Mouse (Mus musculus) c-Kit-positive CD71-positive TER-119-positive erythroid progenitor cells, embryonic 14.5 days (primary cell): ENCODE measurements around the gene Aif1.

Experiments
- DNase-seq: peaks from one replicate; pipeline ENCODE4 v3.0.0-alpha.2; 2013; ENCODE audit warnings: low spot score

Aif1 gene

DNA sequence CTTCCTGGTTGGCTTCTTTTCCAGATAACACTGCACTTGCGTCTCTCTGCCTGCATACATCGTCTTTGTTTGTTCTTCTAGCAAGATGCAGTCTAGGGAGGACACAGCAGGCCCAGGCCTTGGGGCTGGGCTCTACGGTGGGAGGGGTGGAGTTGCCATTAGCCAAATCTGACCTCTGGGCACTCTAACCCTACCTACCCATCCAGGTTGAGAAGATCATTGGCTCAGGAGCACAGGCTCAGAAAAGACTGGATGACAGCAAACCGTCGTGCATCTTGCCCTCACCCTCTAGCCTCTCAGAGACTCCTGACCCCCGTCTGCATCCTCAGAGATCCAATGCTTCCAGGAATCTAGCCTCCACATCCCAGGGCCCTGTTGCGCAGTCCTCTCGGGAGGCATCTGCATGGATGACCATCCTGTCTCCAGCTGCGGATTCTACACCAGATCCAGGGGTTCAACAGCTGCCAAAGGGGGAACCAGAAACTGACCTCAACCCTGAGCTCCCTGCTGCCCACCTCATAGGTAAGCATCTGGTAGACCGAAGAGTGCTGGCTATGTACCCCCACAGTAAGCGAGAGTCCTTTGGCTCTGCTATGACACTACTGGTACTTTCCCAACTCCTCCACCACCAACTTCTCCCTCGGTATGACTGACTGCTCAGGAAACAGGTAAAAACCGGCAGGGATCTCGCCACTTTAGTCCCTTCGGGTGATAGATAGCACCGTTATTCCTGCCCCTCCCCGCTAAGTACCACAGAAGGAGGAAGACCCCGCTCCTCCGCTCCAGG, 19.2 kb upstream of the Aif1 start:
- no peak for DNase-seq

DNA sequence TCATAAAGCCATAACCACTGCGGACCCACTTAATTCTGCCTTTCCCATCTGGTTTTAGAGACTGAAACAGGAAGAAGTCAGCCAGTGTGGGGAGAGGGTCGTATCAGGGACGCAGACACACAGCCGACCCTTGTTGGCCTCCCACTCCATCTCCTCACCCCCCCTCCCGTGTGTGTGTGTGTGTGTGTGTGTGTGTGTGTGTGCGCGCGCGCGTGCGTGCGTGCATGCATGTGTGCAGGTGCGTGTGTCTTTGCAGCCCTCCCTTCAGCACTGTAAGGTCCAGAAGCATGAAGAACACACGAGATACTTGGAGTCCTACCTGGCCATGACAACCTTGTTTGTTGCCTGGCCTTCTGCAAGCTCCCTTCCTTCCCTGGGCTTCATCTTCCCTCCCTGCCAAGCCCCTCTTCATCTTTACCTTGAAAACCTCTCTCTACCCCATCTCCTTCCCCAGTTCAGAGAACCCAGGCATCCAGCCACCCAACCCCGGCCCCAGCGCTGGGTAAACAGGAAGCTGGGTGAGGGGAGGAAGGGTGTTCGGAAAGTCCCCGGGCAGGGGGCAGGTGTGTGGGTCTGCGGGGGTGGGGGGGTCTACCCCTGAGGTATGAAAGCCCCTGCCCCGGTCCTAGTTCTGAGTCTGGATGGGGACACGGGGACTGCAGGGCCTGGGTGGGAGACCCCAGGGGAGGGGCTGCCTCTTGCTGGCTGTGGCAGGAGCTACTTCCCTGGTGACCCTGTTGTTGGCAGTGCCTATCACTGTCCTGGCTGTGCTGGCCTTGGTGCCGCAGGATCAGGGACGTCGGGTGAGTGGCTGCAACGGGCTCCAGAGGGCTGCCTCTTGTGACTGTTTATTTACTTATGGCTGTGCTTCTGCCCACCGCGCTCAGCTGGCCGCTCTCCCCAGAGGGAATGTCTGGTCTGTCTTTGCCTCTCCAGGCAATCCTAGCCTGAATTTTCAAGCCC, 18.3 kb upstream of the Aif1 start, which contains the start of gene Ltb:
Ltb (plus strand) TSS at position 559 of the 963 bp plus-strand sequence.
- DNase-seq: no peak

DNA sequence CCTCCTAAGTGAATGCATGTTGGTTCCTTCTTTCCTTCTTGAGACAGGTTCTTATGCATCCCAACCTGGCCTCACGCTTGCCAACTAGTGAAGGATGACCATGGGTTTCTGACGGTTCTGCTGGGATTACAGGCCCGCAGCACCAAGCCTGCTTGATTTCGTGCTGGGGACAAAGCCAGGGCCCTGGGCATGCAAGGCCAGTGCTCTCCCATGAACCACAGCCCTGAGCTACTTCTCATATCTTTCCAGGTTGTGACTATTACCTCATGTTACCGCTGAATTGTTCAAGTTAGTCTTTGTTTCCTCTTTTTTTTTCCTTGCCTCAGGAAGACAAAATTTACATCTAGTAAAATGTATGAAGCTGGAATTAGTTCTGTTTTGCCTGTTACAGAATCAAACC, 17.1 kb upstream of the Aif1 start:
- no peak for DNase-seq

DNA sequence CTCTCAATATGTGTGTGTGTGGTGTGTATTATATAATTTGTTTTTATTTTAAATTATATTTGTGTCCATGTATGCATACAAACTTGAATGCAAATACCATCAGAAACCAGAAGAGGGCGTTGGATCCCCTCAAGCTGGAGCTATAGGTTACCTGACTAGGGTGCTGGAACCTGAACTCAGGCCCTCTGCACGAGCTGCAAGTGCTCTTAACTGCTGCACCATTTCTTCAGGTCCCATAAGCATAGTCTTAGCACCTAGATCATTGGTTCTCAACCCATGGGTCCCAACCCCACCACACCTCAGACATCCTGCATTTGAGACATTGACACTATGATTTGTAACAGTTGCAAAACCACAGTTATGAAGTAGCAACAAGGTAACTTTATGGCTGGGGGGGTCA, 15.9 kb upstream of the Aif1 start:
- no peak for DNase-seq

DNA sequence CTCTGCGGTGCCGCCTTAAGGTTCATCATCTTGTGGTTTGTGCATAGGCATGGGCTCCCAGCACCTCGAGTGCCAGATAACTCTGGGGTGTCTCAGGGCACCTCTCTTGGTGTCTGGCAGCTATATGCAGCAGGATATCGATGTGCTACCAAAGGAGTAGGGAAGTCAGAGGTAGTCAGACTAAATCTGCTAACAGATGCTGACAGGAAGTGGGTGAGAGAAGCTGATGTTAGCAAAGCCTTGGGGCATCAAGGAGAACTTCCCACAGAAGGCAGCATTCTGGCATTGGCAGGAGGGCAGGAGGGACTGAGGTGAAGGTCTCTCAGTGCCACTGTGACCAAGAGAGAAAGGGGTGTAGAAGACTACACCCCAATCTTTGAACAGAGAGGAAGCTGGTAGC, 14.2 kb upstream of the Aif1 start:
- no peak for DNase-seq

DNA sequence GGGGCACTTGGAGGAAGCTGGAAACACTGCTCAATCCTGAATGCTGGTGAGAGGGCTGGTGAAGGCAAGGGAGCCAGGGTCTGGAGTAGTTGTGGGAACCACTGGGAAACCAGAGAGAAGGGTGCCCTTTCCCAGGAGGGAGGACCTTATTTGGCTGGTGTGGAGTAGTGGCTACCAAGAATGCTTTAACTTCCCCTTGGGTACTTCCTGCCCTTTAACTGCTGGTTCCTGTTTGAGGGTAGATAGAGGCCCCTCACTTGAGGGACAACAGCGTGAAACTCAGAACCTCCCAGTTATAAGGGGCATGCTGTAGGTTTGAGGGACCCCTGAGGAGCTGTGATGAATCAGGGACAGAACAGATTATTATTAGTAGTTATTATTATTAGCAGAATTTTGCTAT, 13.3 kb upstream of the Aif1 start:
- no peak for DNase-seq

DNA sequence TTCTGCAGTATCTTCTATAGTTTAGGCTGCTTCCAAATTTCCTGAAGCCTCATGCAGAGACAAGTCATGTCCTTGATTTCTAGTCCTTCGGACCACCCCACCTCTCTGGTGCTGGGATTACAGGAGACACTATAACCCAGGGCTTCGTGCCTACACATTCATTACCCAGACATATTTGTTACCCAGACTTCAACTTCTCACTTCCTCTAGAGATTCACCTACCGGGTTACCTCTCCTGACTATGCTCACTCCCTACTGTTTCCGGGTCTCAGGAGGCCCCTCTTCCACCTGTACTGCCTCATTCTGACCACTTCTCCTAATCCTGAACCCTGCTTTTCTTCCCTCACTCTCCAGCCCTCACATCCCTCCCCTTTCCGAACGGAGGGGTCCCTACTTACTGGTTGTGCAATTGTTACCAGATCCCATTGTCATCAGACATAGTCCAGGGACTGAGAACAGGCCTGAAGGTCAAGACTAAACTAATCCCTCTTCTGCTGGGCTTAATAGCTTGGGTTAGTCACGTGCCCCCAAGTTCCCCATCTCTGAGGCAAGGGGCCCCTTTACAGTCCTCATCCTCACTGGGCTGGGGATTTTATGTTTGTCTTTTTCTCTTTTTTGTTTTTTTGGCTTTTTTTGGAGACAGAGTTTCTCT, 12.2 kb upstream of the Aif1 start, which contains the start of gene Lst1:
Lst1 (minus strand) TSS at position 481 of the 652 bp plus-strand sequence.
- DNase-seq: no peak

DNA sequence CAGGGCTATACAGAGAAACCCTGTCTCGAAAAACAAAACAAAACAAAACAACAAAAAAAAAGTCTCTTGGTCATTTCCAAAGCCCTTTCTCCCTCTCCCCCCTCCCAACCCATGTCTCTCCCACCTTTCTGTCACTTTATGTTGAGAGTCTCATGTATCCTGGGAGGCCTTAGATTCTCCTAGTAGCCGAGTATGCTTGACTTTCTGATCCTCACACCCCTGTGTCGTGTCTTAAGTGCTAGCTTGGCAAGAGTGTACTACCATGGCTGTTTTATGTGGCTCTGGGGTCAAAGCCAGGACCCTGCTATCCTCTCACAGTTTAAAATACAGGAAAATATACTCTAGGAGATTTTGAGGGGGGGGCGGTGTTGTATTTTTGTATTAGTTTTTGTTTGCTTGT, 11.5 kb upstream of the Aif1 start:
- no peak for DNase-seq

DNA sequence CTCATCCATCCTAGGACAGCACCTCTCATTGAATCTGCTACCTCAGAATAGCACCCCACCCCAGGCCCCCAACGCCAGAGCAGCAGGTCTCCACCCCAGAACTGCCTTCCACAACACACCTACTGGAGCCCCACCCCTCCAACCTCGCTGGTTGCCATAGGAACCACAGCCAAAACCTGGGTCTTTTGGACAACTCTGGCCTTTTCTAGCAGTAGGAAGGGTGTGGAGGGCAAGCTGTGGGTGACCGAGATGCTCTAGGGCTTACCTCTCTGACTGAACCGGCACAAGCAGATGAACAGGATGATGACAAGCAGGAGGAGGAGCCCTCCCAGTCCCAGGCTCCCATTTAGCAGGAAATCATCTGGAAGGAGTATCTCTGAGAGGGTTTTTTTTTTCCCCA, 10.8 kb upstream of the Aif1 start:
- DNase-seq: no peak

DNA sequence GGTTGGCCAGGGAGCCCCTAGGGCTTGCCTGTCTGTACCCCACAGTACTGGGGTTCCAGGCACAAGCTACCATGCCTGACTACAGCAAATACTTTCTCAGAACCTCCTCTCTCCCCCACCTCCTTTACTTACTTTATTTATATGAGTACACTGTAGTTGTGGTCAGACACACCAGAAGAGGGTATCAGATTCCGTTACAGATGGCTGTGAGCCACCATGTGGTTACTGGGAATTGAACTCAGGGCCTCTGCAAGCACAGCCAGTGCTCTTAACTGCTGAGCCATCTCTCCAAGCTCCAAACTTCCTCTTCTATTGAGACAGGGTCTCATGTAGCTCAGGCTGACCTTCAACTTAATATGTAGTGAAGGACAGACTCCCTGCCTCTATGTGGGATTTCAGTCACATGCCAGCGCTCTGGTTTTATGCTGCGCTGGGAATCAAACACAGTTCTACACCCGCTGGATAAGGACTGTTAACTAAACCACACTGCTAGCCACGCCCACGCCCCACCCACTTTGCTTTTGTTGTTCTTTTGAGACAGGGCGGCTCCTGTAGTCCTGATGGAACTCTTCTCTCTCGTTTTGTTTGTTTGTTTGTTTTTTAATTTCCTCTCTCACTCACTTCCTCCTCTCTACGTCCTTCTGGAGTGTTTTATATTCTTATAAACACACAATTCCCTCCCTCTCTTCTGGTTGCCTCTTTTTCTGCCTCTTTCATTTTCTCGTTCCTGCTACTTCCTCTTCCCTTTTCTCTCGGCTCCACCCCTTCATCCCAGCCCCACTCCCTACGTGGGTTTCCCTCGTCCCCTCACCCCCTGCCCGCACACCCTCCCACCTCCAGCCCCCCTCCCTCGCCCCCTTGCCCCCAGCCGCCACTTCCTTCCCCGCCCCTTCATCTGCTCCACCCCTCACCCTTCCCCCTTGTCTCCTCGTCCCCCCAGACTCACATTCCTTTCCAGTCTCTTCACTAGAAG, 10.1 kb upstream of the Aif1 start:
- peak; percentile 66 for DNase-seq

DNA sequence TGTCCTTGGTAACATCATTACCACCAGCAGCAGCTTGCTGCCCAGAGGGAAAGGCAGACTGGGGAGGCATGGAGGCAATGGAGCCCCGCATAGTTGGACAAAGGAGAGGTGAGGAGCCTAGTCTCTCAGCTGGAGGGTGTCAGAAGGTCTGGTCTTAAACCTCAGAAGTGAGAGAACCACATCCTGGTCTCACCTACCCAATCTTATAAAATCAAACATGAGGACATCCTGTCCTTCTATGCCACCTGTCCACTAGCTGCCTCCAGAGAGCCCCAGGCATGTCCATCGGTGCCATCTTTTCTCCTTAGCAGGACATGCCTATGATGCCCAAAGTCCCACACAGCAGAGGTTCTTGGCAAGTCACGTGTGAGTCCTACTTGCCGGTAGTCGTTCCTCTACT, 4.2 kb upstream of the Aif1 start:
- DNase-seq: no peak

DNA sequence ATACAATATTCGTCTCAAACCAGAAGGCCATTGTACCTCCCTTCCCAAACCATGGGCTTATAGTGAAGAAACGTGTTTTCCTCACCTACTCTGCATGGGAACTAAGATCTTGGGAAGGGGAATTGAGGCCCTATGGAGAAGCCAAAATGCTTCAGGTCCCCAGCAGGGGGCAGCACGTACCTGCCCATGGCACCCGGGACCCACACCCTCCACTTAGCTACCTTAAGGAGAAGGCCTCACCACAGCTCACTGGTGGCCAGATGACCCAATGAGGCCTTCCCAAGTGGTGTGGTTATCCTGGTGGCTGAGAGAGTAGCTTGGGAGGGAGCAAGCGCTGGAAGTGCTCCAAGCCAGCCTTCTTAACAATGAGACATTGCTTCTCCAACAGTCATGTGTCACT, 2.7 kb upstream of the Aif1 start:
- DNase-seq: peak; percentile 56

DNA sequence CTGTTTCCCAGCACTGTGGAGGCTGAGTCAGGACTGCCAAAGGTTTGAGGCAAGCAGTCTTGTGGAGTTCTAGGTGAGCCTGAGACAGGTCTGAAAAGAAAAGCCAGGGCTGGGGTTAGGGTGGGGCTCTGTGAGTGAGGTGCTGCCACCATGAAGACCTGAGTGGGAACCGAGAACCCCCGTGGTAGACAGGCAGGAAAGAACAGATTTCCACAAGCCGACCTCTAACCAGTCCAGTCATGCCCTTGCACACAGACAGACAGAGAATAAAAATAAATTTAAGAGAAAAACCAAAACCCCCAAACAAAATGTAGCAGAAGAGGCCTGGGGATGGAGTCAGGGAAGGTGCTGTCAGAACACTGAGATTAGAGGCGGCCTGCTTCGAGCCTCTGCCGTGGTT, 486 bp downstream of the Aif1 start:
- DNase-seq: no peak

DNA sequence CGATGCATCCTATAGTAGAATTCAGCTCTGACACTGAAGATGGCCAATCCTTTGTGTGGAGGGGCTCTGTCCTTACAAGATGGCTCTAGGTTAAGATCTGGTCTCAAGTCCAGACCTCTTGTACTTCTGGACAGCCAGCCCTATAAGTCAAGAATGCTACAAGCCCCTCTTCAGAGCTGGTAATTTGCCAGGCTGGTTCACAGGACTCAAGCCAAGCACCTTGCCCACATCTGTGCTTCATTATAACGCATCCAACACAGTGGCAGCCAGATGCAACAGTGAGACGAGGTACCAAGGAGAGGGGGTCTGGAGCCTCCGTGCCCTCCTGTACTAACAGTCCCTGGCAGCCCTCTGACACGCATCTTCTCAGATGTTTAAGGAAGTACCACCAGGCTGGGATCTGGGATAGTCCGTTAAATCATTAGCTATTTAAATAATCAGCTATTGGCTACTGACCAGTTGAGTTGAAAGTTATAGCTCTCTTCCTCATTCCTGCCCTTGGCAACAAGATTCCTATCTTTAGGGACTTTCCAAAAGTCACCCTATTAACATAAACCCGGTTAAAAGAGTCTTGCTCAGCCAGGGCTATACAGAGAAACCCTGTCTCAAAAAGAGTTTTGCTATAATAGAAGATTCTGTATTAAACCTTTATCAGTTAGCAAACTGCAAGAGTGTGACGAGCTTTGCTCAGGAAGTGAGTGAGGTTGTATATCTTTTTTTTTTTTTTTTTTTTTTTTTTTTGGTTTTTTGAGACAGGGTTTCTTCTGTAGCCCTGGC, 1.5 kb downstream of the Aif1 start:
- DNase-seq: no peak

DNA sequence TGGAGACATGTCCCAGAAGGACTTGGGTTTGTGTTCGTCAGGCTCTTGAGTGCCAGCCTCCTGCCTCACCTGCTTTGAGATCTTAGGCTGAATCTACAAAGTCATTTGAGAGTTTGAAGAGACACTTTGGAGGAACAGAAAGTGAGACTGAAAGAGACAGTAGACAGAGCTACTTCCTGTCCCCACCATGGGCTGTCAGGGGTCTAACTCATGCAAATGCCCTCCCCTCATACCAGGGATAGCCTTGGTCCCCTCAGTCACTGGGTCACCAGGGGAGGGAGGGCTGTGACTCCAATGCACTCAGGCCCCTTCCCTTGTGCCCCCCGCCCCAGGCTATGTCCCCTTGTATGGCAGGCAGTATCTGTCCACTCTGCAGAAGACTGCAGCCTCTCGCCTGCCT, 2.5 kb downstream of the Aif1 start:
- no peak for DNase-seq

DNA sequence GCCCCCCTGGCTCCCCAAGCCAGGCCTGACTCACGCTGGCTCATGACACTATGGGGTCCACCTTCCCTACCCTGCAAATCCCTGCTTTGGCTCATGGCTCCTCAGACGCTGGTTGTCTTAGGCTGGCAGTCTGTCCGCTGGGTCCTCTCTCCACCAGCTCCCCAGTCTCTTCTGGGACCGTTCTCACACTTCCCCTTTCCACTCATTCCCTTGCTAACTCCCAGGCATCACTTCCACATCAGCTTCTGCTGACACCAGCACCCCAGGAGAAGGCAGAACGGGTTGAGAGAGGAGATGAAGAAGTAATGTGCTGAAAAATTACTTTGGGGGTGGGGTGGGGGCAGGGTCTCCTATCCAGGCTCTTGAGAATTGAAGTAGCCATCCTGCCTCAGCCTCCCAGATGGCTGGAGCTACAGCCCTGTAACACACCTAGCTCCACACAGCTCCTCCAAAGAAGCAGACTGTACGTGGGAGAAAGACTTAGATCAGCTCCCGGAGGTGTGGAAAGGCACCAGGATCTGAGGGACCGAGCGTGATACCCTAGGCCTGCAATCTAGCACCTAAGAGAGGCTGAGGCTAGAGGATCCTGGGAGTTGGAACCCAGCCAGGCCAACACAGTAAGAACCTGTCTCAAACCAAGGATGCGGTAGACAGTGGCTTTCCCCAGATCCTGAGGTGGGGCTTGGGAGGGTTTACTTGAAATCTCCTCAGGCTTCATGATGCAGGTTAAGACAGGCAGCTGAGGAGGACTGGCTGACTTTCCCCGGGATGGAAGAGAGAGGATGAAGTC, 3.2 kb downstream of the Aif1 start:
- DNase-seq: no peak

DNA sequence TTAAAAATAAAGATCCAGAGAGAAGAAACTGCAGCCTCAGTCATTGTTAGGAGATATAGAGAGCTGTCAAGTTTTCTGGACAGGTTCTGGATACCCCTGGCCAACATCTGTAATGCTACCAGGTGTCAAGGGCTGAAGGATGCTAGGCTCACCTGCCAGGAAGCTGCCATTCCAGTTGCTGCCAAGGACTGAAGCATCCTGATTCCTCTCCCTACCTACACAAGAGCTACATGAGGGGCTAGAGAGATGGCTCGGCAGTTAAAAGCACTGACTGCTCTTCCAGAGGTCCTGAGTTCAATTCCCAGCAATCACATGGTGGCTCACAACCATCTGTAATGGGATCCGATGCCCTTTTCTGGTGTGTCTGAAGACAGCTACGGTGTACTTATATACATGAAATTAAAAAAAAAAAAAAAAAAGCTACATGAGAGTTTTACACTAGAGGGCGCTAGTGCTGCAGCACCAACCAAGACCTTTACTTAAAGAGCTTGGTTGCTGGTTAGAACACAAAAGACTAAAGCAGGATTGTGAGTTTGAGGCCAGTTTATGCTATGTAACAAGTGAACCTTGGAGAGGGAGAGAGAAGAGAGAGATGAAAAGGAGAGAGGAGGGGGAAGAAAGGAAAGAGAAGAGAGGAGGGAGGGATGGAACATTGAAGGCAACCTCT, 7.2 kb downstream of the Aif1 start:
- DNase-seq: peak; percentile 70

DNA sequence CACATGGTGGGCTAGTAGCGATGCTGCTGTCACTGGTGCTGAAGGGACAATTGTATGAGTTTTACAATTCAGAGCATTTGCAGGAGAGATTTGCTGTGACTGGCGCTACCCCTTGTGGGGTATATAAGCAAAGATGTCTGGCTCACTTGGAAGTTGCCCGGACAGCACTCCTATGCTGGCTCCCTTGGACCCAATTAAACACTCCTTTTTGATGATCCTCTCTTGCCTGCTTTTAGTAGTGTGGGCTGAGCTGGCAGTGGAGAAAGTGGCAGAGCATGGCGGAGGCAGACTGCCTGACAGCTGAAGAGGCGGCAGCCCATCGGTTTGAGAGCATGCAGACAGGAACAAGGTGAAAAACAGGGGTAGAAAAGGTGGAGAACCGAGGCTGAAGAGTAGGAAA, 8.1 kb downstream of the Aif1 start:
- no peak for DNase-seq

DNA sequence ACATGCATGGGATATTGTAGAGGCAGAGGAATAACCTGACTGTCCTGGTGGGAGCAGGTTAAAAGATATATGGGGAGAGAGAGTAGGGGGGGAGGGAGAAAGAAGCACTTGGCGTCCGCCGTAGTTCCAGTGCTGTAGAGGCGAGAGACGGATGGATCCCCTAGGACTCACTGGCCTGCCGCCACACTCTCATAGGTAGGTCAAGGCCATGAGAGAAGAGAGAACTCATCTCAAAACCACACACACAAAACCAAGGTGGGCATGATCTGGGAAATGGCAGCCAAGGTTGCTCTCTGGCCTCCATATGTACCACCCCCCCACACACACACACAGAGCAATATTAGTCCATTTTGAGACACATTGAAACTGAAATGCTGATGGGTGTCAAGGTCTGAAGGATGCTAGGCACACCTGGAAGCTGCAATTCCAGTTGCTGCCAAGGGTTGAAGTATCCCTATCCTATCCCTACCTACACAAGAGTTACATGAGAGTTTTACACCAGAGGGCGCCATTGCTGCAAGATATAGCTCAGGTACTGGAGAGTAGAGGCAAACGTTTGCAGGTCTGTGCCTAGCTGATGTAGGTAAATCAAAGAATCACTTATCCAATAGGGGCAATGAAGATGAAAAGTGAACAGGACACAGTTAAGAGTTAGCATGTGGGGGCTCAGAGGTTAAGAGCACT, 9.4 kb downstream of the Aif1 start:
- DNase-seq: peak; percentile 80
